8 mouse cellular contexts compared by ENCODE assay signal in the genomic region with DNA sequence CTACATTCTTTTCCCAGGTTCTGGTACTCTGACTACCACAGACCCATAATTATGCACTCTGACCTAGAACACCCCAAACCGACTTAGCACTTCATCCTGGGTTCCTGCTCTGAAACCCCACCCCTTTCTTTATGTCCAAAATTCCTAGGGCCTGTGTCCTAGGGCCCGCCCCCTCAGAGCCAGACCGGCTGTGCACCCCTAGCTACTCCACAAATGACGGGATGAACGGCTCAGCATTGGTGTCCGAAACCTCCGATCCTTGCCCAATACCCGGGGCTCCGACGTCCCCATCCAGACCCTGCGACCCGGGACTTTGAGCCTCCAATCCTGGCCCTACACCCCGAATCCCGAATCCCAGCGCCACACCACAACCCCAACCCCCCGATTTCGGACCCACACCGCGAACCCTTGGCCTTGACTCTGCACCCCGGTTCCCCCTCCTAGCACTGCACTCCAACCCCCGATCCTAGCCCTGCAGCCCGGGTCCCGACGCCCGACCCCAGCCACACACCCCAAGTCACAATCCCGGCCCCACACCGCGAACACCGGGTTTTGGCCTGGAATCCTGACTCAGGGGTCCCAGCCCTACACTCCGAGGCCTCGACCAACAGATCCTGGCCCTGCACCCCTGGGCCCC. TPM values are rescaled to one million over a fixed set of nuclear protein-coding genes. Genes with fewer than 3 reads are reported as not detected.
DNase-seq lines count a peak whose midpoint lies in the region; ATAC-seq and TF ChIP-seq lines count a peak whose summit lies in the region.

No protein-coding gene starts in this region.

- 10% methylated on average over 31 of the region's 31 CpGs for WGBS in liver, embryonic 15.5 days (ENCODE audit: insufficient replicate concordance)

- ATAC-seq in hematopoietic stem cell, adult 5-6 weeks (replicated peaks in 1 of 2; ENCODE audit: insufficient read depth in 1 of 2, low FRiP score in 2 of 2, low TSS enrichment in 1 of 2, low read depth in 1 of 2, poor library complexity in 2 of 2, severe bottlenecking in 2 of 2): peak; percentile 8 to 18; a peak in 1 of 4 replicates
- peak; percentile 20; the same call in 1 of the 2 replicates for ATAC-seq in liver, embryonic 15.5 days (ENCODE audit: insufficient read depth)

- H3K27me3 ChIP-seq in liver, embryonic 15.5 days: no peaks in the 10 kb centered on the region

- no peak for DNase-seq in layer of hippocampus, adult 2 months (ENCODE audit: low spot score in 2 of 2)
- no peak for DNase-seq in layer of hippocampus, adult 18-20 months (ENCODE audit: low spot score in 2 of 2)
- peak; percentile 23 for DNase-seq in retina, postnatal 1 day
- no peak for DNase-seq in layer of hippocampus, adult 9-11 months
- DNase-seq in layer of hippocampus, postnatal 14 days (ENCODE audit: low spot score in 2 of 2): no peak

- H3K4me2 ChIP-seq in liver, embryonic 15.5 days: peak overlapping the region; percentile 91

- peak overlapping the region; percentile 97 for H3K27ac ChIP-seq in layer of hippocampus, adult 2 months
- peak overlapping the region; percentile 56 for H3K27ac ChIP-seq in brown adipose tissue, adult 24 weeks (replicated peaks; ENCODE audit: low read depth, low read length)
- H3K27ac ChIP-seq in liver, embryonic 15.5 days (replicated peaks): peak overlapping the region; percentile 69

- no peaks in the 10 kb centered on the region for H3K4me1 ChIP-seq in brown adipose tissue, adult 24 weeks (ENCODE audit: control insufficient read depth, insufficient read depth, insufficient read length, low read length)
- peaks cover 28% of the 10 kb centered on the region for H3K4me1 ChIP-seq in liver, embryonic 15.5 days (replicated peaks)

- peak overlapping the region; percentile 90 for H3K4me3 ChIP-seq in layer of hippocampus, adult 2 months
- H3K4me3 ChIP-seq in brown adipose tissue, adult 24 weeks (ENCODE audit: insufficient read depth, low read depth, low read length): peak overlapping the region; percentile 70
- H3K4me3 ChIP-seq in liver, embryonic 15.5 days (replicated peaks): peak overlapping the region; percentile 83

- peaks cover 6% of the 10 kb centered on the region; the same call in 1 of the 2 replicates for H3K36me3 ChIP-seq in liver, embryonic 15.5 days (replicated peaks)

- no peak for TF ChIP-seq CTCF in layer of hippocampus, adult 2 months (conservative IDR thresholded peaks at IDR 0.05)

- H3K9me3 ChIP-seq in liver, embryonic 15.5 days (replicated peaks): no peaks in the 10 kb centered on the region

- H3K9ac ChIP-seq in liver, embryonic 15.5 days: peak overlapping the region; percentile 84

RNA-seq across cellular contexts. Expression of gene Cttn, which starts 0.8 kb away (rescaled TPM):
- 100 to 1,000 TPM; 179 to 181 TPM for total RNA-seq in layer of hippocampus, adult 2 months (2021)
- total RNA-seq in layer of hippocampus, adult 18-20 months (2021): 100 to 1,000 TPM; 179 to 196 TPM
- 27.8 and 43.9 TPM in 2 replicates for polyA plus RNA-seq in brown adipose tissue, adult 24 weeks (2012; ENCODE audit: insufficient read depth, insufficient read length, missing spikeins)
- 33.5 and 65.6 TPM in 2 replicates for total RNA-seq in hematopoietic stem cell, adult 5-6 weeks (2017)
- polyA plus RNA-seq in liver, embryonic 15.5 days (2015; fragmentation: Nextera tagmentation; extraction: Ambion mirVana): 32.9 and 35.8 TPM in 2 replicates
- total RNA-seq in layer of hippocampus, postnatal 14 days (2021): 100 to 1,000 TPM; 174 to 178 TPM
